Mouse (Mus musculus) forebrain, embryonic 16.5 days (tissue): ENCODE measurements around the gene Rhot2. TPM values are rescaled to one million over a fixed set of nuclear protein-coding genes. Genes with fewer than 3 reads are reported as not detected.

Source experiments
- ATAC-seq: fragments of 200-750 bp; cut with Nextera tagmentation; 2 replicates; pipeline ENCODE4 v1.8.0; 2017; ENCODE audit warnings: mild to moderate bottlenecking, moderate library complexity
- H3K27ac ChIP-seq: fragments of 300-500 bp; sonication (generic); 2 replicates; pipeline ENCODE4 v1.5.1; 2014; ENCODE audit warnings: low read length, control low read depth
- H3K27me3 ChIP-seq: fragments of 300-500 bp; sonication (generic); replicated peaks from 2 replicates; pipeline ENCODE4 v1.6.1; 2014; ENCODE audit warnings: low read length; ENCODE audit not compliant: control insufficient read depth, insufficient read depth
- H3K36me3 ChIP-seq: fragments of 300-500 bp; sonication (generic); 2 replicates; pipeline ENCODE4 v1.6.1; 2014; ENCODE audit not compliant: control insufficient read depth, insufficient read depth
- H3K4me1 ChIP-seq: fragments of 300-500 bp; sonication (generic); replicated peaks from 2 replicates; pipeline ENCODE4 v1.6.1; 2014; ENCODE audit warnings: low read length; ENCODE audit not compliant: control insufficient read depth, insufficient read depth
- H3K4me2 ChIP-seq: fragments of 300-500 bp; sonication (generic); 2 replicates; pipeline ENCODE4 v1.6.1; 2014; ENCODE audit warnings: mild to moderate bottlenecking, low read length, control low read depth
- H3K4me3 ChIP-seq: fragments of 300-500 bp; sonication (generic); replicated peaks from 2 replicates; pipeline ENCODE4 v1.5.1; 2014; ENCODE audit warnings: mild to moderate bottlenecking, low read length, control low read depth
- H3K9ac ChIP-seq: fragments of 300-500 bp; sonication (generic); replicated peaks from 2 replicates; pipeline ENCODE4 v1.6.1; 2014; ENCODE audit warnings: low read depth, low read length, control low read depth
- H3K9me3 ChIP-seq: fragments of 300-500 bp; sonication (generic); 2 replicates; pipeline ENCODE4 v1.6.1; 2016; ENCODE audit warnings: low read length; ENCODE audit not compliant: control insufficient read depth
- WGBS: fragments of 180-500 bp; shearing (Covaris S2); extraction: QIAGEN DNeasy Blood & Tissue Kit; methylation state at CpG from one replicate; pipeline ENCODE4 v1.1.7; 2014; 5-methylcytosine and 5-hydroxymethylcytosine counted together
- polyA plus RNA-seq: library from polyadenylated mRNA; unstranded; fragments of >200 nt; fragmentation: Nextera tagmentation; extraction: Ambion mirVana; gene quantifications from 2 replicates; pipeline ENCODE4 v1.2.1, GENCODE M21; 2015

The Rhot2 gene
- polyA plus RNA-seq, 1 experiment from 2014 or later, result 20.3 TPM

DNA sequence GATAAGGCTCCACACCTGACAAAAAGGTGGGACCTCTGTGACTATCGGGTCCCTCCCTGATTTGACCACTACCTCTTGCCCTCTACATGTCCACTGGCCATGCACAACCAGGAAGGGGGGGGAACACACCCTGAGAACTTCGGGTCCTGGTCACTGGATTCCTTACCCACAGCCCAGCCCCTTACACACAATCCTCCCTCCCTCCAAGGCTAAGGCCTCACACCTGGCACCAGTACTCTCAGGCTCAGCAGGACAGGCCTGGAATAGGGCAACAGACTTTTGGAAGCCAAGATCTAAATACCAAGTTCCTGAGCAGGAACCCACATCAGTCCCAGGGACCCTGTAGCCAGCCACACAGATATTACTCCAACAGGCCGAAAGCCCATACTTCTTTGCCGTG is 5.7 kb downstream of the Rhot2 start:
- peaks cover 52% of the 10 kb centered on the region for H3K4me1 ChIP-seq
- no peak overlapping the region for H3K4me3 ChIP-seq
- ATAC-seq, result no peak
- WGBS, result 89% methylated on average over 4 of the region's 4 CpGs
- no peaks in the 10 kb centered on the region for H3K27me3 ChIP-seq
- H3K27ac ChIP-seq, result no peak overlapping the region
- peaks cover 26% of the 10 kb centered on the region for H3K36me3 ChIP-seq
- H3K4me2 ChIP-seq, result no peak overlapping the region
- H3K9ac ChIP-seq, result no peak overlapping the region
- no peaks in the 10 kb centered on the region for H3K9me3 ChIP-seq

- WGBS, result 15% methylated on average over 3 of the region's 3 CpGs
- Histone ChIP-seq H3K27me3 (no peaks in the 10 kb centered on the region), H3K36me3 (peaks cover 26% of the 10 kb centered on the region), H3K9me3 (no peaks in the 10 kb centered on the region), H3K4me2 (peak overlapping the region; percentile 54), H3K4me3 (no peak overlapping the region), H3K9ac (0 out of 2 replicates have a peak overlapping the region, but pooled peaks have one; percentile 30), H3K27ac (peak overlapping the region; percentile 67), H3K4me1 (peaks cover 47% of the 10 kb centered on the region)
- ATAC-seq, result no peak
Observed at GRCm38 (mm10) chr17:25837533-25837932, 7.1 kb downstream of the Rhot2 start.

DNA sequence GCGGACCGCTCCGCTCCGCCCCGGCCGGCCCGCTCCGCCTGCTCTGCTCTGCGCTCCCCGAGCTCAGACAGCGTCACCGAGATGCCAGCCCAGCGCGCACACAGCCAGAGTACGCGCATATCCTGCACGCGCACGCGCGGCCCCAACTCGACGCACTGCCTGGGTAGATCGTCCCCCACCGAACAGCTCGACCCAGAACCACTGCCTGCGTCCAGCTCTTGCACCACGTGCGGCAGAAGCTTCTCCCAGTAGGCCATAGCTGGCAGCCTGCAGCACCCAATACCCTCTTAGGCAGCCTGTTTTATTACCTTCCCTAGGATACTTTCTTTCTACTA is 7.6 kb downstream of the Rhot2 start, which contains the start of gene Rhbdl1:
TSS of gene Rhbdl1 (minus strand) at position 220 of the 335 bp plus-strand sequence.
- H3K9ac ChIP-seq, result peak within 1 kb of the TSS; percentile 80
- H3K27ac ChIP-seq, result peak within 1 kb of the TSS; percentile 67
- peaks cover 26% of the 10 kb centered on the region for H3K36me3 ChIP-seq
- peak; percentile 43 for ATAC-seq
- peak within 1 kb of the TSS; percentile 54 for H3K4me3 ChIP-seq
- 0% methylated on average over 28 of the region's 29 CpGs for WGBS
- H3K27me3 ChIP-seq, result no peaks in the 10 kb centered on the region
- no peaks in the 10 kb centered on the region for H3K9me3 ChIP-seq
- H3K4me1 ChIP-seq, result peaks cover 49% of the 10 kb centered on the region
- peak within 1 kb of the TSS; percentile 54 for H3K4me2 ChIP-seq

DNA sequence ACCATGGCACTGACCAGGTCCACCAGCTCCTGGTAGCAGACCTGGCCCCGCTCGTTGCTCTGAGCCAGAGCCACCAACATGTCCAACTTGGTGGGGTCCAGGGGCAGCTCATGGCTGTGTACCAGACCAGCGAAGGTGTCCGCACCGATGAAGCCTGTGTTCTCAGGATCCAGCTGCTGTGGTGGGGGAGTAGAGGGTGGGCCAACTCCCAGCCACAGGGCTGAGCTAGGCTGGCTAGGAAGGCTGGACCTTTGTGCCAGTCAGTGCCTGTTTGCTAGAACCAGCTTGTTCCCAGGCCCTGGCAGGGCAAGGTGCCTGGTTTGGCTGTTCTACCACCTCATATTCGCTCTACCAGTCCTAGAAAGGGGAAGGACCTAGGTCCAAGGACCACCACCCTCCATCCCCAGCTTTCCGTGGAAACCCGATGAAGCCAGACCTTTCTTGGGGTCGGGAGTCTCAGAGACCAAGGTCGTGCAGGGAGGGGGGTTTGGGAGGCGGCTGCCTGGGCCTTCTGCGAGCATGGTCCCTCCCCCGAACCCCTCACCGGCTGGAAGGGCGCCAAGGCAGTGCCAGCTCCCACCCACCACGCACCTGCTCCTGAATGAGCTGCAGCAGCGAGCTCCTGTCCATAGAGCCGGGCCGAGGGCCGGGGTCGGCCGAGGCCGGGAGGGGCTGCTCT is 8.1 kb downstream of the Rhot2 start:
- Histone ChIP-seq H3K36me3 (peaks cover 22% of the 10 kb centered on the region), H3K27ac (peak overlapping the region; percentile 67), H3K4me2 (peak overlapping the region; percentile 54), H3K9me3 (no peaks in the 10 kb centered on the region), H3K4me1 (peaks cover 54% of the 10 kb centered on the region), H3K27me3 (no peaks in the 10 kb centered on the region), H3K4me3 (peak overlapping the region; percentile 54), H3K9ac (peak overlapping the region; percentile 80)
- ATAC-seq, result no peak
- 21% methylated on average over 23 of the region's 23 CpGs for whole genome bisulfite sequencing

DNA sequence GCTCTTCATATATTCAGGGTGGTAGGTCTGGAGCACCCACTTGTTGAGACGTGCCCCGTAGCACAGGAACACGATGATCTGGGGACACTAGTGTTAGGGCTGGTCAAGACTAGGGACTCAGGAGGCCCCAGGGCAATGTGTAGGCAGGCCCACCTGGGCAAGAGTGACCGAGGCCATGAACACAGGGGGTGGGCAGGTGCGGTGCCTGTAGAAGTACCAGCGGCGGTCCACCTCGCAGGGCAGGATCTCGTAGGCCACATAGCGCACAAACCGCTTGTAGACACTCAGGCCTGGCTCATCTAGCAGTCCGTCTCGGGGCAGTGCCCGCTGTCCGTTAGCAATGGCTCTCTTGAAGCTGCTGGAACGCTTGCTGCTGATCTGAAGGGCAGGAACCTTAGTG is 8.8 kb downstream of the Rhot2 start:
- H3K36me3 ChIP-seq, result peaks cover 23% of the 10 kb centered on the region
- H3K27me3 ChIP-seq, result no peaks in the 10 kb centered on the region
- H3K9ac ChIP-seq, result no peak overlapping the region
- H3K4me1 ChIP-seq, result peaks cover 61% of the 10 kb centered on the region
- no peak overlapping the region for H3K27ac ChIP-seq
- H3K9me3 ChIP-seq, result no peaks in the 10 kb centered on the region
- WGBS, result 91% methylated on average over 16 of the region's 16 CpGs
- no peak overlapping the region for H3K4me3 ChIP-seq
- ATAC-seq, result no peak
- H3K4me2 ChIP-seq, result no peak overlapping the region

- no peak for ATAC-seq
- Histone ChIP-seq H3K4me2 (no peak overlapping the region), H3K4me3 (no peak overlapping the region), H3K9ac (no peak overlapping the region), H3K4me1 (peaks cover 65% of the 10 kb centered on the region), H3K27me3 (no peaks in the 10 kb centered on the region), H3K27ac (no peak overlapping the region), H3K9me3 (no peaks in the 10 kb centered on the region), H3K36me3 (peaks cover 22% of the 10 kb centered on the region)
- WGBS, result 95% methylated on average over 7 of the region's 7 CpGs
Observed at GRCm38 (mm10) chr17:25835301-25835700, 9.3 kb downstream of the Rhot2 start.

DNA sequence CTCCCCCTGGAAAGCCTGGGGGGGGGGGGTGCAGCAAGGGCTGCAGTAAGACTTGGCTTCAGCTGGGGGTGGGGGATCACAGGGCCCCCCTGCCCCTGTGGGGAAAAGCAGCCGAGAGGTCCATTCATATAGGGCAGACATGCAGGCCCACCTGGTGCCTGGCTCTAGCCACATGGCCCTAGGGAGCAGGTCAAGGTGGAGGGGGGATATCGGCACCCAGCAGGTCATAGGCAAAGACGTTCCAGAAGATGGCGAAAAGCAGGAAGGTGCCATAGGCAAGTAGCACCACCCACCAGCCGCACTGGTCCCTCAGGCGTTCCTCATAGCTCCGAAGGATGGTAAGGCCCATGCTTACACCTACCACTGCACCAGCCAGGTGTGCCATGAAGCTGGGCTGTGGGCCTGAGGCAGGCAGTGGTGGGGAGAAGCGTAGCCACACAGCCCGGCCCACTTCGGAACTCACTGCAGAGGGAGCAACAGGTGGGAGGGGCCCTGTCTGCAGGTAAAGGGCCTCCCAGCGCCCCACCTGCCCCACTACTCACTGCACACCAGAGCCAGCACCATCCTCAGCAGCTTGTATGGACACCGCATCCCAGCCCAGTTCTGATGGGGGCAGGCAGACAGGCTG is 9.9 kb downstream of the Rhot2 start:
- Histone ChIP-seq H3K36me3 (peaks cover 23% of the 10 kb centered on the region), H3K27me3 (no peaks in the 10 kb centered on the region), H3K4me1 (peaks cover 71% of the 10 kb centered on the region), H3K9ac (peak overlapping the region; percentile 84; the same call in 1 of the 2 replicates), H3K4me3 (no peak overlapping the region; the same call in 1 of the 2 replicates), H3K9me3 (no peaks in the 10 kb centered on the region), H3K27ac (no peak overlapping the region), H3K4me2 (peak overlapping the region; percentile 88)
- WGBS, result 87% methylated on average over 12 of the region's 12 CpGs
- ATAC-seq, result no peak

GRCm38 (mm10) chr17:25833961-25834594 is 10.6 kb downstream of the Rhot2 start:
- Histone ChIP-seq H3K9ac (peak overlapping the region; percentile 84), H3K4me2 (peak overlapping the region; percentile 88), H3K9me3 (no peaks in the 10 kb centered on the region), H3K4me1 (peaks cover 75% of the 10 kb centered on the region), H3K27ac (peak overlapping the region; percentile 94), H3K27me3 (no peaks in the 10 kb centered on the region), H3K4me3 (peak overlapping the region; percentile 94), H3K36me3 (peaks cover 17% of the 10 kb centered on the region)
- no peak for ATAC-seq
- 50% methylated on average over 6 of the region's 6 CpGs for WGBS

DNA sequence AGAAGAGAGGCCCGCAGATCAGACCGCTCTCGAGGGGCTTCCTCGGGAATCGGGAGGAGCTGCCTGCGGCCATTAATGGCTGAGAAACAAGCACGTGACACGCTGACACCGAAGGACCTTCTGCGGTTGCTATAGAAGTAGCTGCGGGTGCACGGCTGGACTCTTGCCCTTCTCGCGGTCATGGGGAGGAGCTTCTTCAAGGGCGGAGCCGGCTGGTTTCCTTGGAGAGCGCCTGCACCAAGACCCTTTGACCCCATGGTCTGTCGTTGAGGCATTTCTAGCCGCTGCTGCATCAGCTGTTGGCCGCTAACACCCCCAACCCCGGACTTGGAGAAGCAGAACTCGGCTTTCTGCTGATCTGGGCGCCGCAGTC is 11.4 kb downstream of the Rhot2 start, which contains the start of gene Stub1:
TSS of gene Stub1 (minus strand) at position 114 of the 373 bp plus-strand sequence.
- WGBS, result under 1% methylated on average over 24 of the region's 24 CpGs
- H3K4me2 ChIP-seq, result peak within 1 kb of the TSS; percentile 88
- H3K36me3 ChIP-seq, result peaks cover 14% of the 10 kb centered on the region
- H3K27ac ChIP-seq, result peak within 1 kb of the TSS; percentile 94
- H3K4me3 ChIP-seq, result peak within 1 kb of the TSS; percentile 94
- no peaks in the 10 kb centered on the region for H3K9me3 ChIP-seq
- H3K9ac ChIP-seq, result peak within 1 kb of the TSS; percentile 86
- H3K4me1 ChIP-seq, result peaks cover 77% of the 10 kb centered on the region
- peak; percentile 31; the same call in 1 of the 2 replicates for ATAC-seq
- H3K27me3 ChIP-seq, result no peaks in the 10 kb centered on the region
